Mouse (Mus musculus): ENCODE measurements around the gene Scgb1b3. TPM values are rescaled to one million over a fixed set of nuclear protein-coding genes. Genes with fewer than 3 reads are reported as not detected.

Gene Scgb1b3
- polyA plus RNA-seq (2017; shearing (Covaris generic)), result not detected

GRCm38 (mm10) chr7:31375292-31375691, at the start of gene Scgb1b3:
TSS of gene Scgb1b3 (plus strand) at chr7:31375592.
- ATAC-seq, result no peak

DNA sequence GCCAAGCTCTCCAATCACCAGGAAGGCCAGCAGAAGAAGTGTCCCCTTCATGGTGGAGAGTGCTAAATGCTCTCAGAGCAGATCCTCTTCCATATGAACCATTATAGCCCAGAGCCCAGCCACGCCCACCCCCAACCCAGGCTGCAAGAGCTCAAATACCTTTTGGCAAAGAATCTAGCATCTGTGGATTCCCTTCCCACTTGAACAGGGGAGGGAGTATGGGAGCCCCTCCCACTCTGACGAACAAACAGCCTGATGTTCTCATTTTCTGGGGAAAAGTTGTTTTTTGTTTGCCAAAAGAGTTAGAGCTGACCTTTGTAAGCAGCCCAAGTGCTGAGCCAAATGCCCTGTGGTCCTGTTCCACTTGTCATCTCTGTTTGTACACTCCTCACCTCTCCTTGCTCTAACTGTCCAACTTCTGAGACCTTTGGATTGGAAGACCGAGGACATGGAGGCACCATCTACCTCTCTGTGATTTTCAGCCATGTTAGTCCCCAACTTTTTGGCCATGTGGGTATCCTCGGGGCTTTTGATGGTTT, 13.3 kb upstream of the Scgb1b3 start, which contains the start of gene Scgb2b3:
TSS of gene Scgb2b3 (minus strand) at position 51 of the 539 bp plus-strand sequence.
- ATAC-seq, result no peak

Other genes with a start within 250 kb of the Scgb1b3 start
- not detected for gene Scn1b, start 248.6 kb upstream of the Scgb1b3 start, polyA plus RNA-seq (2017; shearing (Covaris generic))
- 100 to 1,000 TPM in 1 of 2 experiments, 10 to 100 TPM in 1; 81.1 to 115 TPM for gene Gramd1a, start 219.7 kb upstream of the Scgb1b3 start, polyA plus RNA-seq (2017; shearing (Covaris generic))
- not detected for gene Scgb2b2, start 85.1 kb upstream of the Scgb1b3 start, polyA plus RNA-seq (2017; shearing (Covaris generic))
- gene Scgb1b2, start 83.8 kb upstream of the Scgb1b3 start, polyA plus RNA-seq (2017; shearing (Covaris generic)), result under 1 TPM in 1 of 2 experiments, not detected in 1; 0.86 TPM
- gene Scgb2b3, start 13.5 kb upstream of the Scgb1b3 start, polyA plus RNA-seq (2017; shearing (Covaris generic)), result not detected

All from activated CD4-positive, CD25-positive, alpha-beta regulatory T cell, adult 4 months (primary cell).